Mouse (Mus musculus) hindbrain, embryonic 15.5 days (tissue): ENCODE results near the gene Dhx8. TPM values are rescaled to one million over a fixed set of nuclear protein-coding genes. Genes with fewer than 3 reads are reported as not detected.

Experiments
- ATAC-seq: fragments of 200-750 bp; cut with Nextera tagmentation; 2 replicates; pipeline ENCODE4 v1.8.0; 2017; ENCODE audit warnings: low read depth, moderate number of reproducible peaks, moderate TSS enrichment; ENCODE audit not compliant: low FRiP score
- H3K27ac ChIP-seq: fragments of 300-500 bp; sonication (generic); replicated peaks from 2 replicates; pipeline ENCODE4 v1.5.1; 2015; ENCODE audit warnings: mild to moderate bottlenecking, inconsistent platforms
- H3K27me3 ChIP-seq: fragments of 300-500 bp; sonication (generic); 2 replicates; pipeline ENCODE4 v1.6.1; 2015; ENCODE audit warnings: control low read depth, inconsistent platforms
- H3K36me3 ChIP-seq: fragments of 300-500 bp; sonication (generic); 2 replicates; pipeline ENCODE4 v1.6.1; 2015; ENCODE audit warnings: control low read depth, inconsistent platforms
- H3K4me1 ChIP-seq: fragments of 300-500 bp; sonication (generic); replicated peaks from 2 replicates; pipeline ENCODE4 v1.6.1; 2015; ENCODE audit warnings: control low read depth, inconsistent platforms
- H3K4me2 ChIP-seq: fragments of 300-500 bp; sonication (generic); 2 replicates; pipeline ENCODE4 v1.6.1; 2015; ENCODE audit warnings: moderate library complexity, mild to moderate bottlenecking, inconsistent platforms
- H3K4me3 ChIP-seq: fragments of 300-500 bp; sonication (generic); 2 replicates; pipeline ENCODE4 v1.5.1; 2015; ENCODE audit warnings: mild to moderate bottlenecking, inconsistent platforms
- H3K9ac ChIP-seq: fragments of 300-500 bp; sonication (generic); 2 replicates; pipeline ENCODE4 v1.6.1; 2015; ENCODE audit warnings: inconsistent platforms
- H3K9me3 ChIP-seq: fragments of 300-500 bp; sonication (generic); 2 replicates; pipeline ENCODE4 v1.6.1; 2016; ENCODE audit warnings: control low read depth, inconsistent platforms
- WGBS: fragments of 180-500 bp; shearing (Covaris S2); methylation state at CpG from one replicate; pipeline ENCODE4 v1.1.7; 2015; 5-methylcytosine and 5-hydroxymethylcytosine counted together
- polyA plus RNA-seq: library from polyadenylated mRNA; unstranded; fragments of >200 nt; fragmentation: Nextera tagmentation; extraction: Ambion mirVana; gene quantifications from 2 replicates; pipeline ENCODE4 v1.2.1, GENCODE M21; 2015

The Dhx8 gene
- polyA plus RNA-seq, 1 experiment from 2014 or later = 28.8 TPM

GRCm38 (mm10) chr11:101809060-101809828 is 76.5 kb downstream of the Dhx8 start:
- no peak overlapping the region for H3K9ac ChIP-seq
- no peak overlapping the region for H3K4me3 ChIP-seq
- H3K4me2 ChIP-seq = no peak overlapping the region
- H3K4me1 ChIP-seq = peaks cover 6% of the 10 kb centered on the region; the same call in 1 of the 2 replicates
- no peak for ATAC-seq
- peaks cover 10% of the 10 kb centered on the region; the same call in 1 of the 2 replicates for H3K27me3 ChIP-seq
- H3K36me3 ChIP-seq = no peaks in the 10 kb centered on the region
- H3K9me3 ChIP-seq = no peaks in the 10 kb centered on the region
- 36% methylated on average over 15 of the region's 15 CpGs for WGBS
- H3K27ac ChIP-seq = no peak overlapping the region

GRCm38 (mm10) chr11:101813259-101813658 is 80.5 kb downstream of the Dhx8 start:
- Histone ChIP-seq H3K4me3 (no peak overlapping the region), H3K27me3 (peaks cover 10% of the 10 kb centered on the region; the same call in 1 of the 2 replicates), H3K9ac (no peak overlapping the region), H3K9me3 (no peaks in the 10 kb centered on the region), H3K4me2 (no peak overlapping the region), H3K4me1 (peaks cover 23% of the 10 kb centered on the region), H3K36me3 (no peaks in the 10 kb centered on the region), H3K27ac (no peak overlapping the region)
- no peak for ATAC-seq
- WGBS = 2% methylated on average over 7 of the region's 7 CpGs

- H3K4me3 ChIP-seq = peak overlapping the region; percentile 18
- 10% methylated on average over 23 of the region's 23 CpGs for WGBS
- H3K4me1 ChIP-seq = peaks cover 20% of the 10 kb centered on the region
- H3K4me2 ChIP-seq = peak overlapping the region; percentile 47
- H3K27ac ChIP-seq = no peak overlapping the region
- H3K9me3 ChIP-seq = no peaks in the 10 kb centered on the region
- ATAC-seq = peak; percentile 75
- H3K36me3 ChIP-seq = no peaks in the 10 kb centered on the region
- 0 out of 2 replicates have a peak overlapping the region, but pooled peaks have one; percentile 8 for H3K9ac ChIP-seq
- peaks cover 10% of the 10 kb centered on the region; the same call in 1 of the 2 replicates for H3K27me3 ChIP-seq
Observed at GRCm38 (mm10) chr11:101814375-101815102, 81.8 kb downstream of the Dhx8 start.

GRCm38 (mm10) chr11:101815103-101816085 is 82.7 kb downstream of the Dhx8 start:
- H3K4me2 ChIP-seq = peak overlapping the region; percentile 47
- ATAC-seq = no peak; the same call in 1 of the 2 replicates
- no peaks in the 10 kb centered on the region for H3K36me3 ChIP-seq
- WGBS = 9% methylated on average over 22 of the region's 22 CpGs
- no peak overlapping the region for H3K4me3 ChIP-seq
- no peaks in the 10 kb centered on the region for H3K9me3 ChIP-seq
- H3K27me3 ChIP-seq = peaks cover 10% of the 10 kb centered on the region; the same call in 1 of the 2 replicates
- H3K4me1 ChIP-seq = peaks cover 18% of the 10 kb centered on the region
- H3K27ac ChIP-seq = no peak overlapping the region
- no peak overlapping the region for H3K9ac ChIP-seq

Other genes with a start within 250 kb of the Dhx8 start
- gene Brca1, start 181.0 kb upstream of the Dhx8 start, polyA plus RNA-seq = 2.8 and 3.0 TPM in 2 replicates
- gene Nbr1, start 180.8 kb upstream of the Dhx8 start, polyA plus RNA-seq = 87.6 and 92.4 TPM in 2 replicates
- gene Tmem106a, start 150.7 kb upstream of the Dhx8 start, polyA plus RNA-seq = 5.0 and 5.3 TPM in 2 replicates
- gene Gm11634, start 133.7 kb upstream of the Dhx8 start, polyA plus RNA-seq = not detected in 2 replicates
- gene Rdm1, start 105.7 kb upstream of the Dhx8 start, polyA plus RNA-seq = 17.9 and 19.8 TPM in 2 replicates
- 5.6 and 7.6 TPM in 2 replicates for gene Arl4d, start 67.4 kb upstream of the Dhx8 start, polyA plus RNA-seq
- gene Etv4, start 52.5 kb downstream of the Dhx8 start, polyA plus RNA-seq = 14.4 and 21.3 TPM in 2 replicates
- gene Meox1, start 161.5 kb downstream of the Dhx8 start, polyA plus RNA-seq = 0.50 and 0.51 TPM in 2 replicates
- gene Sost, start 234.1 kb downstream of the Dhx8 start, polyA plus RNA-seq = 0.06 and 0.09 TPM in 2 replicates